Mouse (Mus musculus) liver, postnatal 0 days (tissue): ENCODE results near the gene Cep295.

ENCODE experiments used
- CTCF ChIP-seq: sonication (generic); IDR thresholded peaks from 2 replicates; pipeline ENCODE4 v1.5.1; 2016; ENCODE audit warnings: antibody characterized with exemption, low read depth
- EP300 ChIP-seq: IDR thresholded peaks from 2 replicates; pipeline ENCODE4 v1.6.1; 2016; ENCODE audit warnings: antibody characterized with exemption, low read depth, mild to moderate bottlenecking

DNA sequence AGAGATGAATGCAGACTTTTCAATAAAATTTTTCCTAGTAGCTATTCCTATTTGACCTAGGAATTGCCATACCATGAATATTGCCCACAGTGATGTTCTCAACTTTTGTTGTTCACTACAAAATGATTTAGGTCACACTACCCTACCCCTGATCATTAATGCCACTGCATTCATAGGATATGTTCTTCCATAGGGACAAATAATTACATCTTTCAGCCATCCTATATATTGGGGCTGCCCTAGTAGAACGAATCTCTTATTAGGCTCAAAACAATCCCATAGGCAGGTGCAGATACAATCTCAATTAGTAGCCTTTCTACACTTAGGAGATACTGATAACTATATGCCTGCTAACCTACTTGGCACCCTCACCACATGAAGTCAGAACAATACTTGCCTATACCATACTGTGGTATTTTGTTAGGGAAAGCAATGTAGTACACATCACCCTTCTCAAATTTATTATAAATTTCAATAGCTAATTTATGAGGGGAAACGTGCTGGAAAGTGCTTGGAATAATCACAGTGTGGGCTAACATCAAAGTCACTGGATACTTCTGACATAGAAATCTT is 39.3 kb downstream of the Cep295 start:
- TF ChIP-seq EP300 (no peak), CTCF (no peak)
